Mouse (Mus musculus): ENCODE measurements around the gene Stk33. TPM values are rescaled to one million over a fixed set of nuclear protein-coding genes. Genes with fewer than 3 reads are reported as not detected.

The Stk33 gene
- total and polyA plus RNA-seq, 3 experiments: not detected

GRCm38 (mm10) chr7:109358435-109359187, 80.3 kb downstream of the Stk33 start:
- peak; percentile 80 for DNase-seq (ENCODE audit: low read depth, low spot score)
- H3K4me3 ChIP-seq (ENCODE audit: control insufficient read depth in 1 of 2, insufficient read depth in 1 of 2, low read depth in 2 of 2, low read length in 2 of 2): peak overlapping the region; percentile 10 to 75
- H3K4me1 ChIP-seq (ENCODE audit: control insufficient read depth in 1 of 2, insufficient read depth in 2 of 2, low read length in 2 of 2): peaks cover 3 to 4% of the 10 kb centered on the region in 2 experiments; a peak in 3 of 4 replicates
- H3K27ac ChIP-seq (ENCODE audit: control insufficient read depth, low read depth, low read length): no peak overlapping the region
- no peaks in the 10 kb centered on the region for H3K27me3 ChIP-seq (ENCODE audit: control insufficient read depth in 1 of 2, insufficient read depth in 2 of 2, low read length in 2 of 2)
- no peaks in the 10 kb centered on the region for H3K9me3 ChIP-seq (replicated peaks; ENCODE audit: insufficient read depth, low read length)
- peak overlapping the region; percentile 24; the same call in 1 of the 2 replicates for H3K9ac ChIP-seq (ENCODE audit: control insufficient read depth, low read depth, low read length, poor library complexity, severe bottlenecking)
- TF ChIP-seq ZNF384 (IDR thresholded peaks at IDR 0.05; ENCODE audit: low read depth, low read length) (no peak), MAX (IDR thresholded peaks at IDR 0.05; ENCODE audit: low read length) (no peak), GABPA (IDR thresholded peaks at IDR 0.05; ENCODE audit: low read depth, low read length) (no peak), MXI1 (IDR thresholded peaks at IDR 0.05; ENCODE audit: low read depth, low read length) (no peak), RAD21 (IDR thresholded peaks at IDR 0.05; ENCODE audit: low read depth, low read length) (no peak), MAFK (IDR thresholded peaks at IDR 0.05; ENCODE audit: borderline replicate concordance, low read depth, low read length) (no peak), MAZ (IDR thresholded peaks at IDR 0.05; ENCODE audit: low read depth, low read length) (no peak), CHD2 (IDR thresholded peaks at IDR 0.05; ENCODE audit: low read length) (no peak), RCOR1 (IDR thresholded peaks at IDR 0.05; ENCODE audit: low read depth, low read length) (peak; percentile 80), ZC3H11A (IDR thresholded peaks at IDR 0.05; ENCODE audit: low read depth, low read length) (no peak), UBTF (IDR thresholded peaks at IDR 0.05; ENCODE audit: borderline replicate concordance, insufficient read depth, low read depth, low read length) (no peak), NRF1 (IDR thresholded peaks at IDR 0.05; ENCODE audit: insufficient read depth, low read depth, low read length, poor library complexity, severe bottlenecking) (no peak), JUND (IDR thresholded peaks at IDR 0.05; ENCODE audit: low read depth, low read length) (no peak), NELFE (IDR thresholded peaks at IDR 0.05; ENCODE audit: low read depth, low read length) (no peak), POLR2AphosphoS2 (IDR thresholded peaks at IDR 0.05; ENCODE audit: low read length) (no peak), CTCF (IDR thresholded peaks at IDR 0.05 in 2 of 3, conservative IDR thresholded peaks at IDR 0.05 in 1 of 3; ENCODE audit: control insufficient read depth in 1 of 3, insufficient read depth in 1 of 3, low read depth in 2 of 3, low read length in 3 of 3, poor library complexity in 1 of 3, severe bottlenecking in 1 of 3) (no peak), EP300 (IDR thresholded peaks at IDR 0.05; ENCODE audit: low read depth in 1 of 2, low read length in 2 of 2) (peak; percentile 45 to 90; a peak in 3 of 4 replicates), MEF2A (IDR thresholded peaks at IDR 0.05; ENCODE audit: extremely low read depth, insufficient replicate concordance, low read depth, low read length, poor library complexity, severe bottlenecking) (no peak), USF1 (IDR thresholded peaks at IDR 0.05; ENCODE audit: low read depth, low read length) (no peak), GATA1 (IDR thresholded peaks at IDR 0.05; ENCODE audit: low read depth, low read length) (peak; percentile 60; the same call in 1 of the 2 replicates), SIN3A (IDR thresholded peaks at IDR 0.05; ENCODE audit: low read length) (peak; percentile 47; the same call in 1 of the 2 replicates), BHLHE40 (IDR thresholded peaks at IDR 0.05; ENCODE audit: borderline replicate concordance, low read depth, low read length) (no peak), ZMIZ1 (IDR thresholded peaks at IDR 0.05; ENCODE audit: low read depth, low read length) (no peak), USF2 (IDR thresholded peaks at IDR 0.05; ENCODE audit: borderline replicate concordance in 1 of 2, insufficient read depth in 1 of 2, low read depth in 1 of 2, low read length in 2 of 2) (no peak), ZKSCAN1 (IDR thresholded peaks at IDR 0.05; ENCODE audit: low read depth, low read length) (no peak), TAL1 (IDR thresholded peaks at IDR 0.05; ENCODE audit: low read length) (no peak), SMC3 (IDR thresholded peaks at IDR 0.05; ENCODE audit: low read depth, low read length) (no peak), ETS1 (IDR thresholded peaks at IDR 0.05; ENCODE audit: low read depth, low read length) (peak; percentile 73), ELF1 (IDR thresholded peaks at IDR 0.05; ENCODE audit: low read depth, low read length) (no peak), E2F4 (IDR thresholded peaks at IDR 0.05; ENCODE audit: borderline replicate concordance, low read depth, low read length) (no peak), KAT2A (conservative IDR thresholded peaks at IDR 0.05; ENCODE audit: low read depth, low read length) (no peak), CHD1 (IDR thresholded peaks at IDR 0.05; ENCODE audit: low read depth, low read length) (no peak), MYC (IDR thresholded peaks at IDR 0.05; ENCODE audit: low read depth, low read length) (peak; percentile 56; the same call in 1 of the 2 replicates), TCF12 (IDR thresholded peaks at IDR 0.05; ENCODE audit: low read depth, low read length) (no peak), POLR2A (IDR thresholded peaks at IDR 0.05; ENCODE audit: control insufficient read depth in 1 of 2, insufficient read depth in 1 of 2, low read depth in 1 of 2, low read length in 2 of 2, poor library complexity in 1 of 2) (no peak), MYB (IDR thresholded peaks at IDR 0.05; ENCODE audit: low read depth, low read length) (no peak), TBP (IDR thresholded peaks at IDR 0.05; ENCODE audit: low read depth, low read length) (no peak)
- peaks cover 0 to 4% of the 10 kb centered on the region in 2 experiments; a peak in 2 of 4 replicates for H3K36me3 ChIP-seq (ENCODE audit: control insufficient read depth in 1 of 2, insufficient read depth in 2 of 2, low read length in 2 of 2)
- no peaks in the 10 kb centered on the region for H3K79me2 ChIP-seq (ENCODE audit: control insufficient read depth, insufficient read depth, low read length, poor library complexity)

Data from MEL (cell line).